Mouse (Mus musculus) lung, postnatal 0 days (tissue): ENCODE results near the gene Cdk19. TPM values are rescaled to one million over a fixed set of nuclear protein-coding genes. Genes with fewer than 3 reads are reported as not detected.

ENCODE experiments used
- ATAC-seq: fragments of 200-750 bp; cut with Nextera tagmentation; 2 replicates; pipeline ENCODE4 v1.8.0; 2017; ENCODE audit warnings: moderate library complexity
- DNase-seq: peaks from one replicate; pipeline ENCODE4 v3.0.0-alpha.2; 2016; ENCODE audit warnings: low spot score
- H3K27ac ChIP-seq: fragments of 300-500 bp; sonication (generic); 2 replicates; pipeline ENCODE4 v1.5.1; 2014; ENCODE audit warnings: antibody characterized with exemption, mild to moderate bottlenecking, low read length, mixed read lengths
- H3K27me3 ChIP-seq: fragments of 300-500 bp; sonication (generic); replicated peaks from 2 replicates; pipeline ENCODE4 v1.6.1; 2014; ENCODE audit warnings: low read length, mixed read lengths; ENCODE audit not compliant: insufficient read depth
- H3K36me3 ChIP-seq: fragments of 300-500 bp; sonication (generic); 2 replicates; pipeline ENCODE4 v1.6.1; 2014; ENCODE audit warnings: low read length, mixed read lengths; ENCODE audit not compliant: insufficient read depth
- H3K4me1 ChIP-seq: fragments of 300-500 bp; sonication (generic); 2 replicates; pipeline ENCODE4 v1.6.1; 2014; ENCODE audit warnings: antibody characterized with exemption, low read depth, low read length, mixed read lengths; ENCODE audit not compliant: insufficient read depth
- H3K4me2 ChIP-seq: fragments of 300-500 bp; sonication (generic); replicated peaks from 2 replicates; pipeline ENCODE4 v1.6.1; 2014; ENCODE audit warnings: low read depth, mild to moderate bottlenecking, low read length, moderate library complexity, mixed read lengths
- H3K4me3 ChIP-seq: fragments of 300-500 bp; sonication (generic); 2 replicates; pipeline ENCODE4 v1.5.1; 2014; ENCODE audit warnings: low read depth, low read length
- H3K9ac ChIP-seq: fragments of 300-500 bp; sonication (generic); replicated peaks from 2 replicates; pipeline ENCODE4 v1.6.1; 2014; ENCODE audit warnings: low read depth, mild to moderate bottlenecking
- H3K9me3 ChIP-seq: fragments of 300-500 bp; sonication (generic); 2 replicates; pipeline ENCODE4 v1.6.1; 2016; ENCODE audit warnings: low read length, mixed read lengths
- CTCF ChIP-seq: IDR thresholded peaks from 2 replicates; pipeline ENCODE4 v1.5.1; 2016; ENCODE audit warnings: antibody characterized with exemption, mild to moderate bottlenecking
- EP300 ChIP-seq: IDR thresholded peaks from 2 replicates; pipeline ENCODE4 v1.6.1; 2016; ENCODE audit warnings: antibody characterized with exemption, mild to moderate bottlenecking, control low read depth
- WGBS: fragments of 180-500 bp; shearing (Covaris S2); extraction: QIAGEN DNeasy Blood & Tissue Kit; methylation state at CpG from one replicate; pipeline ENCODE4 v1.1.7; 2014; 5-methylcytosine and 5-hydroxymethylcytosine counted together
- polyA plus RNA-seq: library from polyadenylated mRNA; unstranded; fragments of >200 nt; fragmentation: Nextera tagmentation; extraction: Ambion mirVana; gene quantifications from 2 replicates; pipeline ENCODE4 v1.2.1, GENCODE M21; 2015

The Cdk19 gene
- polyA plus RNA-seq, 1 experiment from 2014 or later: 6.7 TPM

GRCm38 (mm10) chr10:40478626-40479025 lies 139.3 kb downstream of the Cdk19 start:
- Histone ChIP-seq H3K9me3 (no peaks in the 10 kb centered on the region), H3K9ac (no peak overlapping the region), H3K4me1 (peaks cover 3% of the 10 kb centered on the region; the same call in 1 of the 2 replicates), H3K27me3 (no peaks in the 10 kb centered on the region), H3K4me2 (no peak overlapping the region), H3K36me3 (0 out of 2 replicates have a peak, but pooled peaks cover 9% of the 10 kb centered on the region), H3K27ac (no peak overlapping the region), H3K4me3 (no peak overlapping the region)
- no peak for ATAC-seq
- no peak for DNase-seq
- 93% methylated on average over 3 of the region's 3 CpGs for WGBS
- TF ChIP-seq EP300: no peak
- no peak for TF ChIP-seq CTCF

GRCm38 (mm10) chr10:40479216-40479615 lies 139.9 kb downstream of the Cdk19 start:
- DNase-seq (no peak), ATAC-seq (no peak)

GRCm38 (mm10) chr10:40479621-40480193 lies 140.3 kb downstream of the Cdk19 start:
- ATAC-seq (no peak), DNase-seq (no peak)
- Histone ChIP-seq H3K36me3 (0 out of 2 replicates have a peak, but pooled peaks cover 9% of the 10 kb centered on the region), H3K9ac (no peak overlapping the region), H3K4me2 (no peak overlapping the region), H3K4me3 (no peak overlapping the region), H3K4me1 (peaks cover 3% of the 10 kb centered on the region; the same call in 1 of the 2 replicates), H3K9me3 (no peaks in the 10 kb centered on the region), H3K27me3 (no peaks in the 10 kb centered on the region), H3K27ac (no peak overlapping the region)
- TF ChIP-seq CTCF: no peak
- no peak for TF ChIP-seq EP300
- 68% methylated on average over 8 of the region's 8 CpGs for WGBS

More at GRCm38 (mm10) chr10:40479216-40479615, 139.9 kb downstream of the Cdk19 start:
- Histone ChIP-seq H3K27me3 (no peaks in the 10 kb centered on the region), H3K4me2 (no peak overlapping the region), H3K9ac (no peak overlapping the region), H3K27ac (no peak overlapping the region), H3K4me3 (no peak overlapping the region), H3K9me3 (no peaks in the 10 kb centered on the region), H3K36me3 (0 out of 2 replicates have a peak, but pooled peaks cover 9% of the 10 kb centered on the region), H3K4me1 (peaks cover 3% of the 10 kb centered on the region; the same call in 1 of the 2 replicates)
- WGBS: 79% methylated on average over 1 of the region's 1 CpGs
- TF ChIP-seq EP300 (no peak), CTCF (no peak)

GRCm38 (mm10) chr10:40481534-40481933 lies 142.2 kb downstream of the Cdk19 start:
- TF ChIP-seq CTCF: no peak
- no peak for TF ChIP-seq EP300
- 40% methylated on average over 3 of the region's 3 CpGs for WGBS
- no peak overlapping the region for H3K27ac ChIP-seq

GRCm38 (mm10) chr10:40482285-40482684 lies 142.9 kb downstream of the Cdk19 start:
- Histone ChIP-seq H3K9me3 (no peaks in the 10 kb centered on the region), H3K4me1 (peaks cover 3% of the 10 kb centered on the region; the same call in 1 of the 2 replicates), H3K36me3 (0 out of 2 replicates have a peak, but pooled peaks cover 6% of the 10 kb centered on the region), H3K4me2 (no peak overlapping the region), H3K4me3 (no peak overlapping the region), H3K27me3 (no peaks in the 10 kb centered on the region), H3K27ac (no peak overlapping the region), H3K9ac (no peak overlapping the region)
- DNase-seq (no peak), ATAC-seq (no peak)
- 83% methylated on average over 6 of the region's 6 CpGs for WGBS
- no peak for TF ChIP-seq EP300

More at GRCm38 (mm10) chr10:40481534-40481933, 142.2 kb downstream of the Cdk19 start:
- DNase-seq (no peak), ATAC-seq (no peak)
- no peaks in the 10 kb centered on the region for H3K27me3 ChIP-seq
- H3K4me2 ChIP-seq: no peak overlapping the region
- H3K4me3 ChIP-seq: no peak overlapping the region
- H3K9me3 ChIP-seq: no peaks in the 10 kb centered on the region
- H3K9ac ChIP-seq: no peak overlapping the region
- 0 out of 2 replicates have a peak, but pooled peaks cover 6% of the 10 kb centered on the region for H3K36me3 ChIP-seq
- peaks cover 3% of the 10 kb centered on the region; the same call in 1 of the 2 replicates for H3K4me1 ChIP-seq

- no peaks in the 10 kb centered on the region for H3K36me3 ChIP-seq
These were observed 149.9 kb downstream of the Cdk19 start for GRCm38 (mm10) chr10:40489086-40489796.

More at GRCm38 (mm10) chr10:40489086-40489796, 149.9 kb downstream of the Cdk19 start:
- WGBS: 90% methylated on average over 6 of the region's 6 CpGs
- Histone ChIP-seq H3K27ac (no peak overlapping the region), H3K9ac (no peak overlapping the region), H3K27me3 (no peaks in the 10 kb centered on the region), H3K4me3 (no peak overlapping the region), H3K4me2 (no peak overlapping the region), H3K9me3 (no peaks in the 10 kb centered on the region), H3K4me1 (no peaks in the 10 kb centered on the region)
- TF ChIP-seq EP300: no peak
- TF ChIP-seq CTCF: no peak
- ATAC-seq (no peak), DNase-seq (no peak)
